Mouse (Mus musculus) bone marrow macrophage, adult 2 months (primary cell): ENCODE data around the gene Dhx9.

Source experiments
- CTCF ChIP-seq: IDR thresholded peaks from 2 replicates; pipeline ENCODE4 v1.5.1; 2012; ENCODE audit warnings: low read depth, mild to moderate bottlenecking, low read length, moderate library complexity
- POLR2A ChIP-seq: IDR thresholded peaks from 2 replicates; pipeline ENCODE4 v1.6.1; 2012; ENCODE audit warnings: mild to moderate bottlenecking, low read depth, low read length, borderline replicate concordance

GRCm38 (mm10) chr1:153489132-153489531, 1.7 kb upstream of the Dhx9 start:
- TF ChIP-seq CTCF, result peak; percentile 41
- no peak for TF ChIP-seq POLR2A
